Mouse (Mus musculus) ovary, postnatal 36 days (tissue): ENCODE results near the gene Pcbp1.
"Not testable (repeated sequence)": the region's sequence is repeated elsewhere in the genome, so short reads cannot be mapped to it uniquely, and the experiment has no call there.

Experiments used
- DNase-seq: peaks from one replicate; pipeline ENCODE4 v3.0.0; 2022; ENCODE audit warnings: low spot score, mixed read lengths

The Pcbp1 gene

DNA sequence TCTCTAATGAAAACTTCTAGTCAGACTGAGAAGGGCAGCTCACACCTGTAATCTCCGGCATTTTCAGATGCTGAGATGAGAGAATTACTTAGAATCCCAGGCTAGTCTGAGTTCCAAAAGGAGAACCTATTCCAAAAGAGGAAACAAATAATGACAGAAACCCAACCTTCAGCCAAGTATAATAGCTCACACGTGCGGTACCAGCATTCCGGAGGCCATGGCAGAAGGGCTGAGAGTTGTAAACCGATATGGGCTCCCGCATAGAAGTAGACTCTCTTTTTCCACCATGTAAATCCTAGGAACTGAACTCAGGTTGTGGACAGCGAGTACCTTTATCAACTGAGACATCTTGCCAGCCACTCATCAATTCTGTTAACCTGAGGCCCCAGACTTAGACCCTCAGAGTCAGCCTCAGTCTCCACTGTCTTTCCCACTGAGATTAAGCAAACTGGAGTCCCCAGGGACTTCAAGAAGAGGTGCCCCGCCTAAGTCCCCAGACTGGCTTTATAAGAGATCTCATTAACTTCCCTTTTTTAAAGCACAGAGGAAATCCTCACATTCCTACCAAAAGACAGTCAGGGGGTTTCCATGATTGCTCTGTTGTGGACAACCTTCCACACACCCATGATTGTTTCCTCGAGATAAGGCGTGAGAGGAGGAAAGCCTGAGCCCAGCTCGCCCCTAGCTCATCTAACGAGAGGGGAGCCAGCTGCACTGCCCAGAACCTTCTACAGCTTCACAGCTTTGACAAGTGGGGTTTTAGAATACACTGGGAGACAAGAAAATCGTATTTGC is 32.5 kb downstream of the Pcbp1 start:
- no peak for DNase-seq

GRCm38 (mm10) chr6:86490413-86490812 is 35.7 kb downstream of the Pcbp1 start:
- DNase-seq: not testable (repeated sequence)

- no peak for DNase-seq
Observed at GRCm38 (mm10) chr6:86489945-86490344, 36.2 kb downstream of the Pcbp1 start.

DNA sequence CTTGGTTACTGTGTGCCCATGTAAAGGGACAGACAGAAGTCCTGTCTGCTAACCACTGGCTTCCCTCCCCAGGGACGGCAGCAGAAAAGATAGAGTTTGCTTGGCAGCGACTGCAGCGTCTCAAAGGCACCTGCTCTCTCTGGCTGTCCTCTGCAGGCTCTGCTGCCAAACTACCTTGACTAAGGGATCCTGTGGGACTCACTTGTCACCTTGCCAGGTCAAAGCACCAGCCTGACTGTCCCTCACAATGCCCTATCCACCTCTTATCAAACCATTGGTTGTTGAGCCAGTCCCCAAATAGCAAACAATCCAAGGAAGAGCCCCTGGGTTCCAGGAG is 38.0 kb downstream of the Pcbp1 start:
- no peak for DNase-seq

- DNase-seq: peak; percentile 82
Observed at GRCm38 (mm10) chr6:86487358-86488148, 38.6 kb downstream of the Pcbp1 start.

- no peak for DNase-seq
Observed at GRCm38 (mm10) chr6:86485943-86486640, 40.0 kb downstream of the Pcbp1 start.

DNA sequence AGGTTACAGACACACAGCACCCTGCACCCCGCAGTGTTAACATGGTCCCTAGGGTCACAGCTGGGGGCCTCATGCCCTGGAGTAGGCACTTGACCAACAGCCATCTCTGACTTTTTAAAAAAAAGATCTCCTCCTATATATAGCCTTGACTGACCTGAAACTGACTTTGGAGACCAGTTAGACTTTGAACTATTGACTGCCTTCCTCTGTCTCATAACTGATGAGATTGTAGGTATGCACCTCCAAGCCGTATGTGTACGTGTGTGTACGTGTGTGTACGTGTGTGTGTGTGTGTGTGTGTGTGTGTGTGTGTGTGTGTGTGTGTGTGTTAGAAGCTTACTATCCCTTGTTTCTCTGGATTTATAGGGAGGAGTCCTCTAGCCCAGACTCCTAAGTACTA is 44.2 kb downstream of the Pcbp1 start:
- no peak for DNase-seq

DNA sequence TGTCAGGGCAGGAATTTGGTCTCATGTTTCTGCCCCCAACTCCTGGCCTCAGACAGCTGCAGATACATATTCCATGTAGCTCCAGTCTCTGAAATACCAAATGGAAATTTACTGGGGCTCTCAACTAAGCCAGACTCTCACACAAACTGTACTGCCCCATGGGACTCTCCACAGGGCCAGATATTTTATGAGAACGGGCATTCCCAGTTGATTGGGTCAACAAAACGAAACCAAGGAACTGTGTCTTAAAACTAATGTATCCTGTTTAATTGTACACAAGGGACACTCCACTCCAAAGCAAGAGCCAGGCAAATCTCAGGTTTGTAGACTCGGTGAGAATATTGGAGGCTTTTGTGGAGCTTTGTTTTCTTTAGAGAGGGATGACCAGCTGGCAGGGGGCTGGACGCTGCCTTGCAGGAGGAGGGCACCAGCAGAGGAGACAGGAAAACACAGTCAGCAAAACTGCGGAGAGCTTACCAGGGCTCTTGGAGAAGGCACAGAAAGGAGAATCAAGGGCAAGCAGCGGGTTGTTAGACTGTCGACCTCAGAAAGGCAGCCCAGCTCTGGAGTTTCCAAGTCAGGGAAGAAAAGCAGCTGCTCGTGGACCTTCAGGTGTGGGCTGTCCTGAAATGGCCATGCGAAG is 45.8 kb downstream of the Pcbp1 start:
- DNase-seq: peak; percentile 55

GRCm38 (mm10) chr6:86479816-86480188 is 46.3 kb downstream of the Pcbp1 start:
- DNase-seq: no peak

DNA sequence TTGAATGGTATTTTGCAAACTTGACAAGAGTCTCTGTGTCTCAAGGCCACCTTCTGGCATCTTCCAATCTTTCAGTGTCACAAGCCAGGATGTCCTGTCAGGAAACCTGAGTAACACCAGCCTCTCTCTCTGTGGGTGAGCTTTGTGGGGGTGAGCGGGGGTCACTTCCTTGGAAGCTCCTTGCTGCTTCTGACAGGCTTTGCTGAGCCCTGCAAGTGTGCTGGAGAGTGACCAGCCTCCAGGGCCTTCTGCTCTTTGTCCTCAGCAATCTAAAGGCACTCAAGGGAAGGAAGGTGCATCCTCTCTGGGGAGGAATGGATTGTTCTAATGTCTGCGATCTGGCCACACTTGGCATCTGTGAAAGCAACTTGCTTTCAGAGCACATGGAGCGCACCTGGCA is 46.8 kb downstream of the Pcbp1 start:
- DNase-seq: no peak

GRCm38 (mm10) chr6:86476931-86477330 is 49.2 kb downstream of the Pcbp1 start:
- no peak for DNase-seq

DNA sequence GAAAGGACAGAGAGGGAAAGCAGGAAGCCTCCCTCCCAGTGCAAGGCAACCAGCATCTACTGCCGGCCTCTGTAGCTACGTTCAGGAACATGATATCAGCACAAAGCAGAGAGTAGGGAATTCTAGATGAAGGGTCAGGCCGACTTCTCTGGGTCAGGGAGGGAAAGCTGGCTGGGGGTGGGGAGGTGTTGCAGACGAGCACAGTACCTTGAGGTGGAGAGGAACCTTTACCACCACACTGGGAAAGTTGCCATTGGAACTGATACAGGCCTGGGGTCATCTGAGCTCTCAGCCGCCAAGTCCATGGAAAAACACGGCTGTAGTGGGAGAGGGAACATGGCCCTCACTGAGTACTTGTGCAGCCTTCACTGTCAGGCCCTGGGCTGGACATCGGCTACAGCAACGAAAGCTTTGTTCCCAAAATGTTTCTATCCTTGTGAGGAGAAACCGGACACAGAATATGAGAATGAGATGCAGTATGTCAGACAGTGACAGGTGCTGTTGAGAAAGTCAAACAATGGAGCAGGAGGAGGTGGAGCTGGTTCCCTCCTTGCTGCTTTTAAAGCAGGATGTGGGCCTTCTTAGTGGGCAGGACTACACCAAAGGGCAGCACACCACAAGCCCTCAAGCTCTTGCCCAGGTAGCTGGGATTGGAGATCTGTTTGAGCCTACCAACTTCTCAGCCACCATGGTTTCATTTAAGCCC is 50.5 kb downstream of the Pcbp1 start:
- peak; percentile 63 for DNase-seq

DNA sequence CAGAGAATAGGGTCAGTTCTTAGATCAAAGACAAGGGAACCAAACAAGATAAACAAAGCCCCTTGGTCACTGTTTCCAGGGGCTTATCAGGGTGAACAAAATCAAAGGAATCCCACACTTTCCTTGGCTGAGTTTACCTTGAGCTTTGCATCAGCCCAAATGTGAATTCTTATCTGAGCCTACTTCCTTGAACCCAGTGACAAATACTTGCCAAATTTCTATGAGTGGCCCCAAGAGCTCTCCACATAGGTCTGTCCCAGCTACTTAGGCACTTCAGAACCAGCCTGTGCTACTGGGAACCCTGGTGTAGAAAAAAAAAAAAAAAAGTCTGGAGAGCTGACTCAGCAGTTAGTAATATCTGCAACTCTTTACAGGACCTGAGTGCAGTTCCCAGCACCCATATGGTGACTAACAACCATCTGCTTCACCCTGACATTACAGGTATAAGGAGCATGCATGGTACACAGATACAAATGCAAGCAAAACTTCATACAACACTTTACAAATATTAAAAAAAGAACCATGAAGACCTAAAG is 51.4 kb downstream of the Pcbp1 start:
- DNase-seq: no peak
